Mouse (Mus musculus): Measurements from ENCODE around the gene Krt222.

- TF ChIP-seq POLR2A (IDR thresholded peaks at IDR 0.05; ENCODE audit: borderline replicate concordance, extremely low read depth, low read depth, low read length) (no peak), CTCF (IDR thresholded peaks at IDR 0.05; ENCODE audit: insufficient read depth, low read length) (no peak)
Observed at GRCm38 (mm10) chr11:99284833-99285312, 41.0 kb upstream of the Krt222 start, which contains the start of gene Krt24.
